17 mouse cellular contexts compared by ENCODE assay signal in the genomic region with DNA sequence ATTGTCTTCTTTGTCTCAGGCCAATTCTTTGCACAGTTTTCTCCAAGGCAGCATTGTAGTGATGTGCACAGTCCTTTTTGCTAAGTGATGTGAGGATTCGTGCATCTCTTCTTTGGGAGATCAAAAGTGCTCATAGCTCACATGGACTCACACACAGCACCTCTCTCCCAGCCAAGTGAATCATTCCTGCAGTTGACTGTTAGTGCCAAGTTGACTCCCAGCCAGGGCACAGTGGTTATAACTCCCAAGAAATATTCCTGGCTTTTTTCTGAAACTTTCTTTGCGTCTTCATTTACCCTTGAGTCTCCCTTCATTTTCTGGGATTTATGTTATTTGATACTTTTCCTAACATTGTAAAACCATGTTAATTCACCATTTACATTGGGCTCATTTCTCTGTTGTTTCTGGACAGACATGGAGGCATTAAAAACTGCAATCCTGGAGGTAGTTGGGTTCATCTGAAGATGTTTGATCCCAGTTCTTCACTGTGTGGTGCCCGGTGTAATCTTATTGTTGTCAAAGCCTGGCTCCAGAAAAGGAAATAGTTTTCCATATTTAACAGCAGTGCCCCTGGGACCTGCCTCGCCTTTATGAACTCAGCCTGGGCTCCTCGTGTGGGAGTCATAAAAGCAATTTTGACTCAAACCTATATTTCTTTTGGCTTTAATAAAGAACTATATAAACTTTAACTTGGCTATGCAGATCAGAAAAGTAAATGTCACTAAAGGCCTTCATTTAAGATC. TPM values are rescaled to one million over a fixed set of nuclear protein-coding genes. Genes with fewer than 3 reads are reported as not detected.
DNase-seq lines count a peak whose midpoint lies in the region; ATAC-seq lines count a peak whose summit lies in the region.
"Had no signal": no experiment of that assay in that cellular context is flagged by ENCODE, and none has a peak within 500 bp of the region (broad histone marks: within the 10 kb centered on the region; RNA-seq: fewer than 3 reads in every experiment).

No protein-coding gene starts in this region.

- no peaks in the 10 kb centered on the region for H3K36me3 ChIP-seq in embryonic facial prominence, embryonic 14.5 days (ENCODE audit: control insufficient read depth, insufficient read depth, low read length)
- no peaks in the 10 kb centered on the region for H3K36me3 ChIP-seq in embryonic facial prominence, embryonic 10.5 days (replicated peaks)
- H3K36me3 ChIP-seq in forebrain, embryonic 16.5 days (ENCODE audit: control insufficient read depth, insufficient read depth): no peaks in the 10 kb centered on the region
- H3K36me3 ChIP-seq: hindbrain, embryonic 15.5 days; liver, embryonic 12.5 days; midbrain, embryonic 10.5 days; neural tube, embryonic 12.5 days had no signal

- WGBS in embryonic facial prominence, embryonic 14.5 days: 44% methylated on average over 5 of the region's 5 CpGs
- WGBS in embryonic facial prominence, embryonic 10.5 days: 84% methylated on average over 5 of the region's 5 CpGs
- 79% methylated on average over 5 of the region's 5 CpGs for WGBS in forebrain, embryonic 16.5 days

- no peaks in the 10 kb centered on the region for H3K9me3 ChIP-seq in embryonic facial prominence, embryonic 14.5 days (ENCODE audit: control insufficient read depth, low read length)
- H3K9me3 ChIP-seq in embryonic facial prominence, embryonic 10.5 days: no peaks in the 10 kb centered on the region
- H3K9me3 ChIP-seq in forebrain, embryonic 16.5 days (ENCODE audit: control insufficient read depth, low read length): no peaks in the 10 kb centered on the region
- H3K9me3 ChIP-seq: hindbrain, embryonic 15.5 days; liver, embryonic 12.5 days; midbrain, embryonic 10.5 days; neural tube, embryonic 12.5 days had no signal

- H3K4me3 ChIP-seq in embryonic facial prominence, embryonic 14.5 days (ENCODE audit: low read depth, low read length): no peak overlapping the region
- H3K4me3 ChIP-seq in embryonic facial prominence, embryonic 10.5 days: no peak overlapping the region
- no peak overlapping the region for H3K4me3 ChIP-seq in forebrain, embryonic 16.5 days (replicated peaks; ENCODE audit: low read length)
- H3K4me3 ChIP-seq: erythroblast, embryonic 14.5 days; hindbrain, embryonic 15.5 days; liver, embryonic 12.5 days; midbrain, embryonic 10.5 days; neural tube, embryonic 12.5 days had no signal

- no peak overlapping the region for H3K4me2 ChIP-seq in embryonic facial prominence, embryonic 14.5 days (ENCODE audit: low read depth, low read length)
- no peak overlapping the region for H3K4me2 ChIP-seq in forebrain, embryonic 16.5 days (ENCODE audit: low read length)
- H3K4me2 ChIP-seq: hindbrain, embryonic 15.5 days; liver, embryonic 12.5 days; neural tube, embryonic 12.5 days had no signal

- H3K4me1 ChIP-seq in embryonic facial prominence, embryonic 14.5 days (ENCODE audit: control insufficient read depth, insufficient read depth, low read length): peaks cover 3% of the 10 kb centered on the region; the same call in 1 of the 2 replicates
- no peaks in the 10 kb centered on the region for H3K4me1 ChIP-seq in embryonic facial prominence, embryonic 10.5 days
- no peaks in the 10 kb centered on the region for H3K4me1 ChIP-seq in forebrain, embryonic 16.5 days (replicated peaks; ENCODE audit: control insufficient read depth, insufficient read depth, low read length)
- H3K4me1 ChIP-seq: hindbrain, embryonic 15.5 days; liver, embryonic 12.5 days; midbrain, embryonic 10.5 days; neural tube, embryonic 12.5 days had no signal

- peak; percentile 86 for DNase-seq in embryonic facial prominence, embryonic 14.5 days (ENCODE audit: low spot score)
- no peak for DNase-seq in embryonic facial prominence, embryonic 10.5 days (ENCODE audit: low spot score)
- DNase-seq in urinary bladder, postnatal 14 days (ENCODE audit: low spot score): peak; percentile 40
- no peak for DNase-seq in urinary bladder, adult 2 months (ENCODE audit: low spot score)
- DNase-seq in gastrocnemius, postnatal 36 days: peak; percentile 37 to 61
- no peak for DNase-seq in spleen, postnatal 14 days (ENCODE audit: low spot score in 2 of 2)
- DNase-seq in left cerebral cortex, adult 9 months (ENCODE audit: low spot score in 2 of 2): no peak
- DNase-seq: cerebellum, adult 9-11 months; layer of hippocampus, postnatal 36 days; right cerebral cortex, postnatal 14 days had no signal

- H3K27me3 ChIP-seq in embryonic facial prominence, embryonic 14.5 days (replicated peaks; ENCODE audit: control insufficient read depth, insufficient read depth, low read length): no peaks in the 10 kb centered on the region
- H3K27me3 ChIP-seq in embryonic facial prominence, embryonic 10.5 days (replicated peaks; ENCODE audit: low read depth, poor library complexity, severe bottlenecking): no peaks in the 10 kb centered on the region
- no peaks in the 10 kb centered on the region for H3K27me3 ChIP-seq in forebrain, embryonic 16.5 days (replicated peaks; ENCODE audit: control insufficient read depth, insufficient read depth, low read length)
- H3K27me3 ChIP-seq: hindbrain, embryonic 15.5 days; liver, embryonic 12.5 days; neural tube, embryonic 12.5 days; Patski had no signal

- no peak overlapping the region for H3K27ac ChIP-seq in embryonic facial prominence, embryonic 14.5 days (replicated peaks; ENCODE audit: low read depth, low read length)
- no peak overlapping the region for H3K27ac ChIP-seq in embryonic facial prominence, embryonic 10.5 days (replicated peaks)
- no peak overlapping the region for H3K27ac ChIP-seq in forebrain, embryonic 16.5 days (ENCODE audit: low read length)
- H3K27ac ChIP-seq: hindbrain, embryonic 15.5 days; liver, embryonic 12.5 days; midbrain, embryonic 10.5 days; neural tube, embryonic 12.5 days had no signal

- no peak overlapping the region for H3K9ac ChIP-seq in embryonic facial prominence, embryonic 14.5 days (ENCODE audit: low read depth, low read length)
- H3K9ac ChIP-seq in forebrain, embryonic 16.5 days (replicated peaks; ENCODE audit: low read depth, low read length): no peak overlapping the region
- H3K9ac ChIP-seq: hindbrain, embryonic 15.5 days; liver, embryonic 12.5 days; neural tube, embryonic 12.5 days had no signal

- intact Hi-C loops in gastrocnemius, postnatal 36 days (cut with DNase I): no loop called here

- ATAC-seq in embryonic facial prominence, embryonic 14.5 days (ENCODE audit: low read depth): no peak
- no peak for ATAC-seq in forebrain, embryonic 16.5 days
- ATAC-seq: liver, embryonic 12.5 days; Patski had no signal

RNA-seq across cellular contexts. Expression of a gene that starts 38.3 kb away (rescaled TPM):
- 36.4 and 40.4 TPM in 2 replicates for polyA plus RNA-seq in embryonic facial prominence, embryonic 14.5 days (2014; fragmentation: Nextera tagmentation; extraction: Ambion mirVana)
- 40.7 and 44.2 TPM in 2 replicates for polyA plus RNA-seq in embryonic facial prominence, embryonic 10.5 days (2016; fragmentation: Nextera tagmentation; extraction: Ambion mirVana)
- polyA plus RNA-seq in urinary bladder, adult 2 months (2012; rRNA removed): 28.7 and 42.1 TPM in 2 replicates
- total RNA-seq in gastrocnemius, postnatal 36 days (2021): 1 to 10 TPM; 1.9 to 2.6 TPM
- 25.9 and 29.3 TPM in 2 replicates for polyA plus RNA-seq in forebrain, embryonic 16.5 days (2015; fragmentation: Nextera tagmentation; extraction: Ambion mirVana)

Comparison
In these comparisons a context has a peak if more than half of its experiments do, and no peak if none do; other contexts are left out.
1. DNase-seq: peak in embryonic facial prominence, embryonic 14.5 days (single experiment), urinary bladder, postnatal 14 days (single experiment) and gastrocnemius, postnatal 36 days (2 of 2); none in embryonic facial prominence, embryonic 10.5 days (single experiment), urinary bladder, adult 2 months (single experiment), spleen, postnatal 14 days (0 of 2) and left cerebral cortex, adult 9 months (0 of 2).